Mouse (Mus musculus) embryonic facial prominence, embryonic 15.5 days (tissue): Measurements from ENCODE around the gene Sprr2a3. TPM values are rescaled to one million over a fixed set of nuclear protein-coding genes. Genes with fewer than 3 reads are reported as not detected.
"Not testable (repeated sequence)": the region's sequence is repeated elsewhere in the genome, so short reads cannot be mapped to it uniquely, and the experiment has no call there.

Experiments used
- ATAC-seq: fragments of 200-750 bp; cut with Nextera tagmentation; 2 replicates; pipeline ENCODE4 v1.8.0; 2017; ENCODE audit warnings: low read depth, moderate TSS enrichment; ENCODE audit not compliant: insufficient number of reproducible peaks, low FRiP score, low TSS enrichment
- H3K27ac ChIP-seq: fragments of 300-500 bp; sonication (generic); replicated peaks from 2 replicates; pipeline ENCODE4 v1.5.1; 2015; ENCODE audit warnings: mild to moderate bottlenecking, inconsistent platforms
- H3K27me3 ChIP-seq: fragments of 300-500 bp; sonication (generic); 2 replicates; pipeline ENCODE4 v1.6.1; 2015; ENCODE audit warnings: inconsistent platforms
- H3K36me3 ChIP-seq: fragments of 300-500 bp; sonication (generic); 2 replicates; pipeline ENCODE4 v1.6.1; 2015; ENCODE audit warnings: mild to moderate bottlenecking, inconsistent platforms
- H3K4me1 ChIP-seq: fragments of 300-500 bp; sonication (generic); 2 replicates; pipeline ENCODE4 v1.6.1; 2015; ENCODE audit warnings: inconsistent platforms
- H3K4me2 ChIP-seq: fragments of 300-500 bp; sonication (generic); replicated peaks from 2 replicates; pipeline ENCODE4 v1.6.1; 2015; ENCODE audit warnings: mild to moderate bottlenecking, inconsistent platforms
- H3K4me3 ChIP-seq: fragments of 300-500 bp; sonication (generic); replicated peaks from 2 replicates; pipeline ENCODE4 v1.5.1; 2015; ENCODE audit warnings: mild to moderate bottlenecking, inconsistent platforms
- H3K9ac ChIP-seq: fragments of 300-500 bp; sonication (generic); 2 replicates; pipeline ENCODE4 v1.6.1; 2015; ENCODE audit warnings: inconsistent platforms
- H3K9me3 ChIP-seq: fragments of 300-500 bp; sonication (generic); replicated peaks from 2 replicates; pipeline ENCODE4 v1.6.1; 2016; ENCODE audit warnings: inconsistent platforms
- WGBS: fragments of 180-500 bp; shearing (Covaris S2); methylation state at CpG from one replicate; pipeline ENCODE4 v1.1.7; 2015; 5-methylcytosine and 5-hydroxymethylcytosine counted together
- polyA plus RNA-seq: library from polyadenylated mRNA; unstranded; fragments of >200 nt; fragmentation: Nextera tagmentation; extraction: Ambion mirVana; gene quantifications from 2 replicates; pipeline ENCODE4 v1.2.1, GENCODE M21; 2015

Gene Sprr2a3
- polyA plus RNA-seq, 1 experiment from 2014 or later, result 0.39 TPM

GRCm38 (mm10) chr3:92273504-92273903, 11.7 kb upstream of the Sprr2a3 start:
- not testable (repeated sequence) for H3K27me3 ChIP-seq, ATAC-seq

GRCm38 (mm10) chr3:92274018-92274417, 11.2 kb upstream of the Sprr2a3 start:
- H3K4me1 ChIP-seq, H3K27me3 ChIP-seq, H3K4me2 ChIP-seq, ATAC-seq, H3K36me3 ChIP-seq, H3K9ac ChIP-seq, H3K4me3 ChIP-seq, H3K9me3 ChIP-seq, H3K27ac ChIP-seq: not testable (repeated sequence)
- no CpG with 5 or more reads among the region's 1 CpGs for WGBS

More at GRCm38 (mm10) chr3:92273504-92273903, 11.7 kb upstream of the Sprr2a3 start:
- not testable (repeated sequence) for H3K4me1 ChIP-seq, H3K9ac ChIP-seq, H3K9me3 ChIP-seq, H3K4me2 ChIP-seq, H3K27ac ChIP-seq, H3K36me3 ChIP-seq, H3K4me3 ChIP-seq

GRCm38 (mm10) chr3:92279663-92280062, 5.6 kb upstream of the Sprr2a3 start:
- not testable (repeated sequence) for H3K27ac ChIP-seq, H3K4me3 ChIP-seq, H3K27me3 ChIP-seq, H3K36me3 ChIP-seq, H3K4me2 ChIP-seq, H3K4me1 ChIP-seq, H3K9ac ChIP-seq, H3K9me3 ChIP-seq
- ATAC-seq, result peak; percentile 48; the same call in 1 of the 2 replicates

GRCm38 (mm10) chr3:92280963-92281606, 4.1 kb upstream of the Sprr2a3 start:
- H3K4me2 ChIP-seq, H3K27me3 ChIP-seq, H3K4me3 ChIP-seq, H3K27ac ChIP-seq, H3K9me3 ChIP-seq, H3K36me3 ChIP-seq, H3K4me1 ChIP-seq, ATAC-seq, H3K9ac ChIP-seq: not testable (repeated sequence)
- WGBS, result 84% methylated on average over 5 of the region's 12 CpGs

- not testable (repeated sequence) for H3K27me3 ChIP-seq, H3K4me2 ChIP-seq, H3K9ac ChIP-seq, H3K27ac ChIP-seq, H3K4me3 ChIP-seq, H3K4me1 ChIP-seq, H3K9me3 ChIP-seq, H3K36me3 ChIP-seq
- 76% methylated on average over 4 of the region's 6 CpGs for WGBS
- ATAC-seq, result 0 out of 2 replicates have a peak, but pooled peaks have one; percentile 57
Observed at GRCm38 (mm10) chr3:92288489-92288888, 3.3 kb downstream of the Sprr2a3 start.

GRCm38 (mm10) chr3:92307406-92307805, 22.2 kb downstream of the Sprr2a3 start:
- H3K27me3 ChIP-seq, result no peaks in the 10 kb centered on the region
- no peak overlapping the region for H3K4me2 ChIP-seq
- H3K9ac ChIP-seq, result no peak overlapping the region
- WGBS, result 79% methylated on average over 1 of the region's 1 CpGs
- no peak overlapping the region for H3K27ac ChIP-seq
- no peaks in the 10 kb centered on the region for H3K36me3 ChIP-seq
- no peak overlapping the region for H3K4me3 ChIP-seq
- ATAC-seq, result no peak
- no peaks in the 10 kb centered on the region for H3K9me3 ChIP-seq
- H3K4me1 ChIP-seq, result no peaks in the 10 kb centered on the region

- Histone ChIP-seq H3K9me3 (no peaks in the 10 kb centered on the region), H3K4me3 (no peak within 1 kb of the TSS), H3K27me3 (no peaks in the 10 kb centered on the region), H3K4me2 (no peak within 1 kb of the TSS), H3K9ac (no peak within 1 kb of the TSS), H3K27ac (no peak within 1 kb of the TSS), H3K4me1 (no peaks in the 10 kb centered on the region), H3K36me3 (no peaks in the 10 kb centered on the region)
- WGBS, result 73% methylated on average over 2 of the region's 2 CpGs
- ATAC-seq, result no peak
Observed at GRCm38 (mm10) chr3:92316320-92316719, 31.1 kb downstream of the Sprr2a3 start, which contains the start of gene Sprr2b. Gene Sprr2b (plus strand): TSS chr3:92316620.

GRCm38 (mm10) chr3:92317384-92317783, 32.2 kb downstream of the Sprr2a3 start:
- H3K27me3 ChIP-seq, result no peaks in the 10 kb centered on the region
- H3K27ac ChIP-seq, result no peak overlapping the region
- no peak overlapping the region for H3K4me3 ChIP-seq
- WGBS, result 76% methylated on average over 2 of the region's 2 CpGs
- H3K36me3 ChIP-seq, result no peaks in the 10 kb centered on the region
- H3K9me3 ChIP-seq, result no peaks in the 10 kb centered on the region
- H3K4me2 ChIP-seq, result no peak overlapping the region
- H3K4me1 ChIP-seq, result no peaks in the 10 kb centered on the region
- H3K9ac ChIP-seq, result no peak overlapping the region
- no peak for ATAC-seq

GRCm38 (mm10) chr3:92336278-92336677, 51.1 kb downstream of the Sprr2a3 start:
- Histone ChIP-seq H3K27me3 (no peaks in the 10 kb centered on the region), H3K4me1 (no peaks in the 10 kb centered on the region), H3K4me3 (no peak overlapping the region), H3K9ac (no peak overlapping the region), H3K4me2 (no peak overlapping the region), H3K36me3 (no peaks in the 10 kb centered on the region), H3K9me3 (no peaks in the 10 kb centered on the region), H3K27ac (no peak overlapping the region)
- ATAC-seq, result no peak
- 60% methylated on average over 1 of the region's 1 CpGs for WGBS

- Histone ChIP-seq H3K27me3 (no peaks in the 10 kb centered on the region), H3K9me3 (no peaks in the 10 kb centered on the region), H3K36me3 (no peaks in the 10 kb centered on the region), H3K4me3 (no peak within 1 kb of the TSS), H3K4me2 (no peak within 1 kb of the TSS), H3K4me1 (no peaks in the 10 kb centered on the region), H3K27ac (no peak within 1 kb of the TSS), H3K9ac (no peak within 1 kb of the TSS)
- 87% methylated on average over 5 of the region's 5 CpGs for WGBS
- ATAC-seq, result no peak
Observed at GRCm38 (mm10) chr3:92338840-92339239, 53.6 kb downstream of the Sprr2a3 start, which contains the start of gene Sprr2d. Gene Sprr2d (plus strand): TSS chr3:92339140.
